Mouse (Mus musculus) embryonic facial prominence, embryonic 11.5 days (tissue): ENCODE results near the gene Irf3. TPM values are rescaled to one million over a fixed set of nuclear protein-coding genes. Genes with fewer than 3 reads are reported as not detected.

Source experiments
- ATAC-seq: fragments of 200-750 bp; cut with Nextera tagmentation; replicated peaks from 2 replicates; pipeline ENCODE4 v1.8.0; 2017; ENCODE audit warnings: low read depth; ENCODE audit not compliant: insufficient number of reproducible peaks, low FRiP score, low TSS enrichment
- DNase-seq: peaks from one replicate; pipeline ENCODE4 v3.0.0-alpha.2; 2015; ENCODE audit warnings: low spot score
- H3K27ac ChIP-seq: fragments of 300-500 bp; sonication (generic); replicated peaks from 2 replicates; pipeline ENCODE4 v1.5.1; 2014; ENCODE audit warnings: mild to moderate bottlenecking, low read depth, low read length, control low read depth
- H3K27me3 ChIP-seq: fragments of 300-500 bp; sonication (generic); 2 replicates; pipeline ENCODE4 v1.6.1; 2014; ENCODE audit warnings: mild to moderate bottlenecking, low read length, moderate library complexity, mixed read lengths; ENCODE audit not compliant: control insufficient read depth, insufficient read depth
- H3K36me3 ChIP-seq: fragments of 300-500 bp; sonication (generic); replicated peaks from 2 replicates; pipeline ENCODE4 v1.6.1; 2014; ENCODE audit warnings: low read depth, mild to moderate bottlenecking, low read length, moderate library complexity, mixed read lengths; ENCODE audit not compliant: control insufficient read depth, insufficient read depth
- H3K4me1 ChIP-seq: fragments of 300-500 bp; sonication (generic); 2 replicates; pipeline ENCODE4 v1.6.1; 2014; ENCODE audit warnings: low read length, mixed read lengths; ENCODE audit not compliant: control insufficient read depth, insufficient read depth
- H3K4me2 ChIP-seq: fragments of 300-500 bp; sonication (generic); 2 replicates; pipeline ENCODE4 v1.6.1; 2014; ENCODE audit warnings: low read depth, mild to moderate bottlenecking, control low read depth, low read length, moderate library complexity
- H3K4me3 ChIP-seq: fragments of 300-500 bp; sonication (generic); 2 replicates; pipeline ENCODE4 v1.5.1; 2014; ENCODE audit warnings: low read depth, low read length, control low read depth
- H3K9ac ChIP-seq: fragments of 300-500 bp; sonication (generic); replicated peaks from 2 replicates; pipeline ENCODE4 v1.6.1; 2014; ENCODE audit warnings: mild to moderate bottlenecking, control low read depth, low read length
- H3K9me3 ChIP-seq: fragments of 300-500 bp; sonication (generic); replicated peaks from 2 replicates; pipeline ENCODE4 v1.6.1; 2016; ENCODE audit warnings: mild to moderate bottlenecking, low read length, inconsistent platforms, mixed read lengths; ENCODE audit not compliant: control insufficient read depth
- WGBS: fragments of 180-500 bp; shearing (Covaris S2); extraction: QIAGEN DNeasy Blood & Tissue Kit; methylation state at CpG from one replicate; pipeline ENCODE4 v1.1.7; 2014; 5-methylcytosine and 5-hydroxymethylcytosine counted together
- polyA plus RNA-seq: library from polyadenylated mRNA; unstranded; fragments of >200 nt; fragmentation: Nextera tagmentation; extraction: Ambion mirVana; gene quantifications from 2 replicates; pipeline ENCODE4 v1.2.1, GENCODE M21; 2014

The Irf3 gene
- polyA plus RNA-seq, 1 experiment from 2014 or later = 62.4 TPM

- DNase-seq = no peak
- H3K27me3 ChIP-seq = no peaks in the 10 kb centered on the region
- WGBS = 95% methylated on average over 8 of the region's 8 CpGs
- ATAC-seq = no peak
- no peaks in the 10 kb centered on the region for H3K9me3 ChIP-seq
- H3K4me1 ChIP-seq = no peaks in the 10 kb centered on the region
- no peak overlapping the region for H3K9ac ChIP-seq
- no peak overlapping the region for H3K27ac ChIP-seq
- no peak overlapping the region for H3K4me2 ChIP-seq
- H3K4me3 ChIP-seq = no peak overlapping the region
- H3K36me3 ChIP-seq = peaks cover 57% of the 10 kb centered on the region
Measured at GRCm38 (mm10) chr7:45030857-45031256, 33.4 kb downstream of the Irf3 start.

- WGBS = 93% methylated on average over 19 of the region's 19 CpGs
- H3K27ac ChIP-seq = no peak overlapping the region
- H3K27me3 ChIP-seq = no peaks in the 10 kb centered on the region
Measured at GRCm38 (mm10) chr7:45033722-45034359, 36.4 kb downstream of the Irf3 start.

GRCm38 (mm10) chr7:45035631-45036030 is 38.2 kb downstream of the Irf3 start:
- Histone ChIP-seq H3K36me3 (peaks cover 42% of the 10 kb centered on the region), H3K9me3 (no peaks in the 10 kb centered on the region), H3K4me1 (no peaks in the 10 kb centered on the region), H3K4me2 (no peak overlapping the region), H3K4me3 (no peak overlapping the region), H3K27me3 (no peaks in the 10 kb centered on the region), H3K9ac (no peak overlapping the region), H3K27ac (no peak overlapping the region)
- ATAC-seq = no peak
- 91% methylated on average over 3 of the region's 3 CpGs for WGBS
- no peak for DNase-seq

More at GRCm38 (mm10) chr7:45033722-45034359, 36.4 kb downstream of the Irf3 start:
- no peak for DNase-seq
- H3K36me3 ChIP-seq = peaks cover 53% of the 10 kb centered on the region
- no peaks in the 10 kb centered on the region for H3K4me1 ChIP-seq
- no peak overlapping the region for H3K9ac ChIP-seq
- no peak for ATAC-seq
- H3K4me3 ChIP-seq = no peak overlapping the region
- H3K4me2 ChIP-seq = no peak overlapping the region
- H3K9me3 ChIP-seq = no peaks in the 10 kb centered on the region

- ATAC-seq (no peak), DNase-seq (no peak)
- H3K4me1 ChIP-seq = no peaks in the 10 kb centered on the region
- H3K27ac ChIP-seq = no peak overlapping the region
- H3K27me3 ChIP-seq = no peaks in the 10 kb centered on the region
- H3K9ac ChIP-seq = no peak overlapping the region
- H3K4me3 ChIP-seq = no peak overlapping the region
- no peak overlapping the region for H3K4me2 ChIP-seq
- no peaks in the 10 kb centered on the region for H3K9me3 ChIP-seq
- WGBS = 87% methylated on average over 11 of the region's 11 CpGs
- peaks cover 33% of the 10 kb centered on the region for H3K36me3 ChIP-seq
Measured at GRCm38 (mm10) chr7:45036702-45037101, 39.3 kb downstream of the Irf3 start.

- Histone ChIP-seq H3K9ac (no peak overlapping the region), H3K27me3 (no peaks in the 10 kb centered on the region), H3K36me3 (peaks cover 34% of the 10 kb centered on the region), H3K27ac (no peak overlapping the region), H3K4me2 (no peak overlapping the region), H3K9me3 (no peaks in the 10 kb centered on the region), H3K4me1 (no peaks in the 10 kb centered on the region), H3K4me3 (no peak overlapping the region)
- WGBS = 72% methylated on average over 7 of the region's 7 CpGs
- ATAC-seq (no peak), DNase-seq (peak; percentile 64)
Measured at GRCm38 (mm10) chr7:45037720-45038361, 40.4 kb downstream of the Irf3 start.

- Histone ChIP-seq H3K36me3 (peaks cover 34% of the 10 kb centered on the region), H3K9ac (no peak overlapping the region), H3K9me3 (no peaks in the 10 kb centered on the region), H3K27ac (no peak overlapping the region), H3K4me2 (no peak overlapping the region), H3K27me3 (no peaks in the 10 kb centered on the region), H3K4me1 (no peaks in the 10 kb centered on the region), H3K4me3 (no peak overlapping the region)
- 92% methylated on average over 9 of the region's 9 CpGs for WGBS
- DNase-seq (no peak), ATAC-seq (no peak)
Measured at GRCm38 (mm10) chr7:45038411-45038810, 41.0 kb downstream of the Irf3 start.

GRCm38 (mm10) chr7:45040851-45041250 is 43.4 kb downstream of the Irf3 start:
- 87% methylated on average over 9 of the region's 9 CpGs for WGBS

GRCm38 (mm10) chr7:45043307-45043706 is 45.9 kb downstream of the Irf3 start:
- WGBS = 93% methylated on average over 14 of the region's 14 CpGs
- H3K27me3 ChIP-seq = no peaks in the 10 kb centered on the region
- no peak overlapping the region for H3K27ac ChIP-seq
- H3K9me3 ChIP-seq = no peaks in the 10 kb centered on the region
- no peak for DNase-seq
- H3K4me2 ChIP-seq = no peak overlapping the region
- no peak overlapping the region for H3K9ac ChIP-seq
- peaks cover 46% of the 10 kb centered on the region for H3K36me3 ChIP-seq
- no peak; the same call in 1 of the 2 replicates for ATAC-seq
- no peaks in the 10 kb centered on the region; the same call in 1 of the 2 replicates for H3K4me1 ChIP-seq
- H3K4me3 ChIP-seq = no peak overlapping the region

More at GRCm38 (mm10) chr7:45040851-45041250, 43.4 kb downstream of the Irf3 start:
- no peak overlapping the region for H3K4me3 ChIP-seq
- H3K36me3 ChIP-seq = peaks cover 32% of the 10 kb centered on the region
- no peaks in the 10 kb centered on the region for H3K4me1 ChIP-seq
- H3K9ac ChIP-seq = no peak overlapping the region
- no peak overlapping the region for H3K4me2 ChIP-seq
- no peak; the same call in 1 of the 2 replicates for ATAC-seq
- H3K27me3 ChIP-seq = no peaks in the 10 kb centered on the region
- no peak for DNase-seq
- H3K9me3 ChIP-seq = no peaks in the 10 kb centered on the region
- H3K27ac ChIP-seq = no peak overlapping the region
